Mouse (Mus musculus): ENCODE results near the gene Nab1. TPM values are rescaled to one million over a fixed set of nuclear protein-coding genes. Genes with fewer than 3 reads are reported as not detected.

Nab1 gene
- polyA plus RNA-seq, 1 experiment, result 6.5 TPM

- Histone ChIP-seq H3K4me3 (ENCODE audit: low read depth, low read length) (no peak overlapping the region), H3K27ac (ENCODE audit: insufficient read depth, low read depth, low read length) (no peak overlapping the region), H3K36me3 (ENCODE audit: control insufficient read depth, insufficient read depth, low read length) (no peaks in the 10 kb centered on the region), H3K27me3 (ENCODE audit: control insufficient read depth, insufficient read depth, low read length) (no peaks in the 10 kb centered on the region; the same call in 1 of the 2 replicates), H3K4me1 (ENCODE audit: control insufficient read depth, insufficient read depth, insufficient read length, low read length) (no peaks in the 10 kb centered on the region)
- TF ChIP-seq CTCF (IDR thresholded peaks at IDR 0.05; ENCODE audit: extremely low read depth, insufficient read length, insufficient replicate concordance, low read depth, low read length) (no peak), POLR2A (IDR thresholded peaks at IDR 0.05; ENCODE audit: low read depth, low read length) (no peak)
- 78% methylated on average over 1 of the region's 1 CpGs for WGBS
These were observed 70.4 kb downstream of the Nab1 start for GRCm38 (mm10) chr1:52430116-52430515.

- Histone ChIP-seq H3K27me3 (ENCODE audit: control insufficient read depth, insufficient read depth, low read length) (no peaks in the 10 kb centered on the region; the same call in 1 of the 2 replicates), H3K36me3 (ENCODE audit: control insufficient read depth, insufficient read depth, low read length) (no peaks in the 10 kb centered on the region), H3K27ac (ENCODE audit: insufficient read depth, low read depth, low read length) (no peak overlapping the region), H3K4me1 (ENCODE audit: control insufficient read depth, insufficient read depth, insufficient read length, low read length) (no peaks in the 10 kb centered on the region), H3K4me3 (ENCODE audit: low read depth, low read length) (no peak overlapping the region)
- 76% methylated on average over 2 of the region's 2 CpGs for WGBS
- no peak for TF ChIP-seq CTCF (IDR thresholded peaks at IDR 0.05; ENCODE audit: extremely low read depth, insufficient read length, insufficient replicate concordance, low read depth, low read length)
- TF ChIP-seq POLR2A (IDR thresholded peaks at IDR 0.05; ENCODE audit: low read depth, low read length), result no peak
These were observed 72.5 kb downstream of the Nab1 start for GRCm38 (mm10) chr1:52427841-52428464.

DNA sequence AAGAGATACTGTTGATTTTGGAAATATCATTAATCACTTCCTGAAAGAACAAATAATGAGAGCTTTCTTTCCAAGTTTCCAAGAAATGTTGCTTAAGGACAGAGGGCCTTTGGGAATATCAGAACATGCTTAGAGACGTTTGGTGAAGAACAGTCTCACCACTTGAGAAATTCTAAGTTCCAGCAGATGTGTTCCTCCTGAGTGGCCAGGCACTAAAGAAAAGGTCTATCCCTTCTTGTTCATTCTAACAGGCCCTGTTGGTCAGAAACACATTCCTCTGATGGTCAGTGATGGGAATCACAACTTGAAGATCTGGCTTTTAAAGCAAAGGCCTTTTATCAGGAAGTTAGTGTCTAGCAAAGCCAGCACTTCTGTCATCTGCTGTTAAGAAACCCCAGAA is 76.6 kb downstream of the Nab1 start:
- 63% methylated on average over 1 of the region's 1 CpGs for WGBS
- Histone ChIP-seq H3K27ac (ENCODE audit: insufficient read depth, low read depth, low read length) (no peak overlapping the region), H3K4me3 (ENCODE audit: low read depth, low read length) (no peak overlapping the region), H3K4me1 (ENCODE audit: control insufficient read depth, insufficient read depth, insufficient read length, low read length) (no peaks in the 10 kb centered on the region), H3K36me3 (ENCODE audit: control insufficient read depth, insufficient read depth, low read length) (no peaks in the 10 kb centered on the region), H3K27me3 (ENCODE audit: control insufficient read depth, insufficient read depth, low read length) (no peaks in the 10 kb centered on the region)
- TF ChIP-seq CTCF (IDR thresholded peaks at IDR 0.05; ENCODE audit: extremely low read depth, insufficient read length, insufficient replicate concordance, low read depth, low read length), result no peak
- no peak for TF ChIP-seq POLR2A (IDR thresholded peaks at IDR 0.05; ENCODE audit: low read depth, low read length)

DNA sequence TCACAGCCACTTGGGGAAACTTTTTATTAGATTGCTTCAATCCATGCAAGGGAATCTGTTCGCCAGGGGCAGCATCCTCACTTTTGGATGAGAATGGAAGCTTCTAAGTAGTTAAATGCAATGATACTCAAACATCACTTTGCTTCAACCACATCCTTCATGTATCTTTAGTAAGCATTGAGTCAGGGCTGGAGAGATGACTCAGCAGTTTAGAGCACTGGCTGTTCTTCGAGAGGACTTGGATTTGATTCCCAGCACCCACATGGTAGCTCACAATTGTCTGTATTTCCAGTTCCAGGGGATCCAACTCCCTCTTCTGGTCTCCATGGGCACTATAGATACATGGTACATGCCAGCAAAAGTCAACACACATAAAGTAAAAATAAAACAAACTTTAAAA is 77.4 kb downstream of the Nab1 start:
- Histone ChIP-seq H3K27ac (ENCODE audit: insufficient read depth, low read depth, low read length) (no peak overlapping the region), H3K27me3 (ENCODE audit: control insufficient read depth, insufficient read depth, low read length) (no peaks in the 10 kb centered on the region), H3K36me3 (ENCODE audit: control insufficient read depth, insufficient read depth, low read length) (no peaks in the 10 kb centered on the region), H3K4me3 (ENCODE audit: low read depth, low read length) (no peak overlapping the region), H3K4me1 (ENCODE audit: control insufficient read depth, insufficient read depth, insufficient read length, low read length) (no peaks in the 10 kb centered on the region)
- no peak for TF ChIP-seq CTCF (IDR thresholded peaks at IDR 0.05; ENCODE audit: extremely low read depth, insufficient read length, insufficient replicate concordance, low read depth, low read length)
- no peak for TF ChIP-seq POLR2A (IDR thresholded peaks at IDR 0.05; ENCODE audit: low read depth, low read length)
- 80% methylated on average over 2 of the region's 2 CpGs for WGBS

DNA sequence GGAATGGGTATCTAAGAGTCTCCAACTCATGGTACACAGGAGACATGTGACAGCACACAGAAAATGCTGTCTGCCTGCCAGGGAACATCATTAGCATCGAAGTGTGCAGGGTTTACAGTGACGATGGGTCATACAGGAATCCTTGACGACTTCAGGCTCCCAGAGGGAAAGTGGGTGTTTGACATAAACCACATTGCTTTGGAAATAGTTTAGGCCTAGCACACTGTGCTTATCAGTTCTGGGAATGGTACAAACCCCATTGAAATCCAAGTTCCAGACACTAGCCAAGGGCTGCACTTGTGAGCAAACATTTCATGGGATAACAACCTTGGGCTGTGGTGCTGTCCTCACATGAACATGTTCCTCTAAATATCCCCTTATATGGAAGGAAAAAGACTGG is 78.3 kb downstream of the Nab1 start:
- no peak overlapping the region for H3K4me3 ChIP-seq (ENCODE audit: low read depth, low read length)
- H3K27ac ChIP-seq (ENCODE audit: insufficient read depth, low read depth, low read length), result no peak overlapping the region
- H3K4me1 ChIP-seq (ENCODE audit: control insufficient read depth, insufficient read depth, insufficient read length, low read length), result no peaks in the 10 kb centered on the region
- whole genome bisulfite sequencing, result 79% methylated on average over 3 of the region's 3 CpGs
- no peaks in the 10 kb centered on the region for H3K36me3 ChIP-seq (ENCODE audit: control insufficient read depth, insufficient read depth, low read length)
- H3K27me3 ChIP-seq (ENCODE audit: control insufficient read depth, insufficient read depth, low read length), result no peaks in the 10 kb centered on the region
- TF ChIP-seq POLR2A (IDR thresholded peaks at IDR 0.05; ENCODE audit: low read depth, low read length) (no peak), CTCF (IDR thresholded peaks at IDR 0.05; ENCODE audit: extremely low read depth, insufficient read length, insufficient replicate concordance, low read depth, low read length) (no peak)

DNA sequence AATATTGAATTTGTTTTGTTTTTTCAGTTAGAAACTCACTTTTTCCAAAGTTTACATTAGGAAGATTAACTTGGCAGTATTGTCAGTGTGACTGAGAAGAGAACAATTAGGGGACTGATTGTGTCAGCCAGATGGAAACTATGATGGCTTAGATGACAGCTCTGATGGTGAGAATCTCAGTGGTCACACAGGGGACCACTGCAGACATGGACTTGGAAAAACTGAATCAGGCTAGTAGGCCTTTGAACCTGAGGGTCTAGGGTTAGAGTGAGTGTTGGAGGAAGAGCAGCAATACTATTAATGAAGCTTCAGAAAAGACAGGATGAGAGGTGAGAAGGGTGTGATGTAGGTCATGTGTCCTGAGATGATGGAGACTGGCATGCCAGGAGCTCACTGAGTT is 78.9 kb downstream of the Nab1 start:
- Histone ChIP-seq H3K36me3 (ENCODE audit: control insufficient read depth, insufficient read depth, low read length) (no peaks in the 10 kb centered on the region), H3K4me1 (ENCODE audit: control insufficient read depth, insufficient read depth, insufficient read length, low read length) (no peaks in the 10 kb centered on the region), H3K4me3 (ENCODE audit: low read depth, low read length) (no peak overlapping the region), H3K27ac (ENCODE audit: insufficient read depth, low read depth, low read length) (no peak overlapping the region), H3K27me3 (ENCODE audit: control insufficient read depth, insufficient read depth, low read length) (no peaks in the 10 kb centered on the region)
- TF ChIP-seq POLR2A (IDR thresholded peaks at IDR 0.05; ENCODE audit: low read depth, low read length) (no peak), CTCF (IDR thresholded peaks at IDR 0.05; ENCODE audit: extremely low read depth, insufficient read length, insufficient replicate concordance, low read depth, low read length) (no peak)

GRCm38 (mm10) chr1:52419088-52419819 is 81.2 kb downstream of the Nab1 start:
- no peak overlapping the region for H3K27ac ChIP-seq (ENCODE audit: insufficient read depth, low read depth, low read length)
- 82% methylated on average over 7 of the region's 7 CpGs for WGBS
- TF ChIP-seq POLR2A (IDR thresholded peaks at IDR 0.05; ENCODE audit: low read depth, low read length) (no peak), CTCF (IDR thresholded peaks at IDR 0.05; ENCODE audit: extremely low read depth, insufficient read length, insufficient replicate concordance, low read depth, low read length) (no peak)
- no peaks in the 10 kb centered on the region for H3K36me3 ChIP-seq (ENCODE audit: control insufficient read depth, insufficient read depth, low read length)
- no peaks in the 10 kb centered on the region for H3K27me3 ChIP-seq (ENCODE audit: control insufficient read depth, insufficient read depth, low read length)
- no peak overlapping the region for H3K4me3 ChIP-seq (ENCODE audit: low read depth, low read length)
- H3K4me1 ChIP-seq (ENCODE audit: control insufficient read depth, insufficient read depth, insufficient read length, low read length), result no peaks in the 10 kb centered on the region

Other genes with a start within 250 kb of the Nab1 start
- 1.1 and 2.3 TPM in 2 replicates for gene Nemp2, start 130.0 kb upstream of the Nab1 start, polyA plus RNA-seq (2012; rRNA removed)
- gene Mfsd6, start 226.8 kb upstream of the Nab1 start, polyA plus RNA-seq (2012; rRNA removed), result 8.2 and 18.6 TPM in 2 replicates